ENCODE assay signal across 10 mouse cellular contexts in genomic region chr12:86950161-86950960, GRCm38 (mm10). TPM values are rescaled to one million over a fixed set of nuclear protein-coding genes. Genes with fewer than 3 reads are reported as not detected.
DNase-seq lines count a peak whose midpoint lies in the region; ATAC-seq and TF ChIP-seq lines count a peak whose summit lies in the region.
"Had no signal": no experiment of that assay in that cellular context is flagged by ENCODE, and none has a peak within 500 bp of the region (broad histone marks: within the 10 kb centered on the region; RNA-seq: fewer than 3 reads in every experiment).

No protein-coding gene starts in this region.

- H3K27ac ChIP-seq in intestine, embryonic 14.5 days (ENCODE audit: low read depth) = no peak overlapping the region
- no peak overlapping the region for H3K27ac ChIP-seq in intestine, embryonic 15.5 days
- peak overlapping the region; percentile 87 for H3K27ac ChIP-seq in MEL (ENCODE audit: control insufficient read depth, low read depth, low read length)
- H3K27ac ChIP-seq in forebrain, embryonic 16.5 days (ENCODE audit: low read length) = peak overlapping the region; percentile 66

- H3K9me3 ChIP-seq in intestine, embryonic 14.5 days (ENCODE audit: control insufficient read depth, low read length) = peaks cover 2% of the 10 kb centered on the region; the same call in 1 of the 2 replicates
- H3K9me3 ChIP-seq in intestine, embryonic 15.5 days = no peaks in the 10 kb centered on the region
- no peaks in the 10 kb centered on the region for H3K9me3 ChIP-seq in MEL (replicated peaks; ENCODE audit: insufficient read depth, low read length)
- no peaks in the 10 kb centered on the region for H3K9me3 ChIP-seq in forebrain, embryonic 16.5 days (ENCODE audit: control insufficient read depth, low read length)

- ATAC-seq in intestine, embryonic 14.5 days (replicated peaks; ENCODE audit: low FRiP score, low TSS enrichment, low read depth) = no peak
- ATAC-seq in intestine, embryonic 15.5 days = no peak
- ATAC-seq in forebrain, embryonic 16.5 days = no peak
- ATAC-seq in megakaryocyte progenitor cell, adult 5-6 weeks (replicated peaks; ENCODE audit: poor library complexity) = peak; percentile 41

- no peaks in the 10 kb centered on the region for H3K27me3 ChIP-seq in intestine, embryonic 14.5 days (replicated peaks; ENCODE audit: control insufficient read depth, insufficient read depth, low read length)
- no peaks in the 10 kb centered on the region for H3K27me3 ChIP-seq in intestine, embryonic 15.5 days (replicated peaks)
- no peaks in the 10 kb centered on the region for H3K27me3 ChIP-seq in MEL (ENCODE audit: control insufficient read depth in 1 of 2, insufficient read depth in 2 of 2, low read length in 2 of 2)
- H3K27me3 ChIP-seq in forebrain, embryonic 16.5 days (replicated peaks; ENCODE audit: control insufficient read depth, insufficient read depth, low read length) = no peaks in the 10 kb centered on the region

- TF ChIP-seq RAD21 in MEL (IDR thresholded peaks at IDR 0.05; ENCODE audit: low read depth, low read length) = no peak

- H3K36me3 ChIP-seq in intestine, embryonic 14.5 days (ENCODE audit: control insufficient read depth, insufficient read depth, low read length) = peaks cover 15% of the 10 kb centered on the region
- H3K36me3 ChIP-seq in intestine, embryonic 15.5 days = peaks cover 4% of the 10 kb centered on the region; the same call in 1 of the 2 replicates
- peaks cover 17 to 30% of the 10 kb centered on the region in 2 experiments for H3K36me3 ChIP-seq in MEL (ENCODE audit: control insufficient read depth in 1 of 2, insufficient read depth in 2 of 2, low read length in 2 of 2)
- peaks cover 9% of the 10 kb centered on the region for H3K36me3 ChIP-seq in forebrain, embryonic 16.5 days (ENCODE audit: control insufficient read depth, insufficient read depth)

- H3K9ac ChIP-seq in intestine, embryonic 14.5 days (ENCODE audit: low read length) = no peak overlapping the region
- H3K9ac ChIP-seq in intestine, embryonic 15.5 days = no peak overlapping the region
- H3K9ac ChIP-seq in MEL (ENCODE audit: control insufficient read depth, low read depth, low read length, poor library complexity, severe bottlenecking) = peak overlapping the region; percentile 50
- peak overlapping the region; percentile 39 for H3K9ac ChIP-seq in forebrain, embryonic 16.5 days (replicated peaks; ENCODE audit: low read depth, low read length)

- DNase-seq in intestine, embryonic 14.5 days (ENCODE audit: low spot score) = no peak
- DNase-seq in MEL (ENCODE audit: low read depth, low spot score) = peak; percentile 86
- no peak for DNase-seq in adrenal gland, adult 18-20 months (ENCODE audit: low spot score in 2 of 2)
- no peak for DNase-seq in kidney, adult 8-10 months
- DNase-seq in right cerebral cortex, postnatal 10 days (ENCODE audit: low spot score in 2 of 2) = no peak

- 62% methylated on average over 16 of the region's 16 CpGs for WGBS in intestine, embryonic 14.5 days
- 63% methylated on average over 16 of the region's 16 CpGs for WGBS in intestine, embryonic 15.5 days
- 61% methylated on average over 16 of the region's 16 CpGs for WGBS in forebrain, embryonic 16.5 days

- 0 out of 2 replicates have a peak overlapping the region, but pooled peaks have one; percentile 18 for H3K4me2 ChIP-seq in intestine, embryonic 14.5 days (ENCODE audit: low read length)
- no peak overlapping the region for H3K4me2 ChIP-seq in intestine, embryonic 15.5 days (replicated peaks)
- H3K4me2 ChIP-seq in forebrain, embryonic 16.5 days (ENCODE audit: low read length) = peak overlapping the region; percentile 43

- peaks cover 27% of the 10 kb centered on the region for H3K4me1 ChIP-seq in intestine, embryonic 14.5 days (replicated peaks; ENCODE audit: control insufficient read depth, insufficient read depth, low read length)
- peaks cover 21% of the 10 kb centered on the region for H3K4me1 ChIP-seq in intestine, embryonic 15.5 days (replicated peaks)
- H3K4me1 ChIP-seq in MEL (ENCODE audit: control insufficient read depth in 1 of 2, insufficient read depth in 2 of 2, low read length in 2 of 2) = peaks cover 15 to 20% of the 10 kb centered on the region in 2 experiments
- peaks cover 43% of the 10 kb centered on the region for H3K4me1 ChIP-seq in forebrain, embryonic 16.5 days (replicated peaks; ENCODE audit: control insufficient read depth, insufficient read depth, low read length)

- TF ChIP-seq POLR2A in MEL (IDR thresholded peaks at IDR 0.05; ENCODE audit: control insufficient read depth in 1 of 2, insufficient read depth in 1 of 2, low read depth in 1 of 2, low read length in 2 of 2, poor library complexity in 1 of 2) = no peak

- no peak for TF ChIP-seq CTCF in MEL (IDR thresholded peaks at IDR 0.05 in 2 of 3, conservative IDR thresholded peaks at IDR 0.05 in 1 of 3; ENCODE audit: control insufficient read depth in 1 of 3, insufficient read depth in 1 of 3, low read depth in 2 of 3, low read length in 3 of 3, poor library complexity in 1 of 3, severe bottlenecking in 1 of 3)

- no peak overlapping the region for H3K4me3 ChIP-seq in intestine, embryonic 14.5 days (ENCODE audit: low read depth, low read length)
- H3K4me3 ChIP-seq in intestine, embryonic 15.5 days (replicated peaks) = no peak overlapping the region
- peak overlapping the region; percentile 30 to 45 for H3K4me3 ChIP-seq in MEL (ENCODE audit: control insufficient read depth in 1 of 2, insufficient read depth in 1 of 2, low read depth in 2 of 2, low read length in 2 of 2)
- peak overlapping the region; percentile 8; the same call in 1 of the 2 replicates for H3K4me3 ChIP-seq in forebrain, embryonic 16.5 days (replicated peaks; ENCODE audit: low read length)
- H3K4me3 ChIP-seq: myocyte had no signal

- H3K79me2 ChIP-seq in MEL (ENCODE audit: control insufficient read depth, insufficient read depth, low read length, poor library complexity) = peaks cover 39% of the 10 kb centered on the region

- peak in 1 of 2 experiments; percentile 76; a peak in 2 of 4 replicates for TF ChIP-seq EP300 in MEL (IDR thresholded peaks at IDR 0.05; ENCODE audit: low read depth in 1 of 2, low read length in 2 of 2)

TF ChIP-seq in MEL, 35 proteins besides CTCF, POLR2A, EP300 and RAD21 (continues in another document):
- TF ChIP-seq UBTF (IDR thresholded peaks at IDR 0.05; ENCODE audit: borderline replicate concordance, insufficient read depth, low read depth, low read length) = no peak
- TF ChIP-seq RCOR1 (IDR thresholded peaks at IDR 0.05; ENCODE audit: low read depth, low read length) = peak; percentile 30; the same call in 1 of the 2 replicates
- TF ChIP-seq USF2 (IDR thresholded peaks at IDR 0.05; ENCODE audit: borderline replicate concordance in 1 of 2, insufficient read depth in 1 of 2, low read depth in 1 of 2, low read length in 2 of 2) = 0 out of 4 replicates have a peak, but pooled peaks of 1 of the 2 experiments have one; percentile 45
- peak; percentile 95 for TF ChIP-seq MAX (IDR thresholded peaks at IDR 0.05; ENCODE audit: low read length)
- TF ChIP-seq MAFK (IDR thresholded peaks at IDR 0.05; ENCODE audit: borderline replicate concordance, low read depth, low read length) = no peak
- TF ChIP-seq POLR2AphosphoS2 (IDR thresholded peaks at IDR 0.05; ENCODE audit: low read length) = no peak
- peak; percentile 88 for TF ChIP-seq USF1 (IDR thresholded peaks at IDR 0.05; ENCODE audit: low read depth, low read length)
- TF ChIP-seq KAT2A (conservative IDR thresholded peaks at IDR 0.05; ENCODE audit: low read depth, low read length) = no peak
- TF ChIP-seq ZNF384 (IDR thresholded peaks at IDR 0.05; ENCODE audit: low read depth, low read length) = no peak
- TF ChIP-seq MEF2A (IDR thresholded peaks at IDR 0.05; ENCODE audit: extremely low read depth, insufficient replicate concordance, low read depth, low read length, poor library complexity, severe bottlenecking) = no peak
- TF ChIP-seq ETS1 (IDR thresholded peaks at IDR 0.05; ENCODE audit: low read depth, low read length) = peak; percentile 98
- TF ChIP-seq E2F4 (IDR thresholded peaks at IDR 0.05; ENCODE audit: borderline replicate concordance, low read depth, low read length) = no peak
- peak; percentile 83; the same call in 1 of the 2 replicates for TF ChIP-seq MYC (IDR thresholded peaks at IDR 0.05; ENCODE audit: low read depth, low read length)
- TF ChIP-seq ZC3H11A (IDR thresholded peaks at IDR 0.05; ENCODE audit: low read depth, low read length) = no peak
- no peak for TF ChIP-seq TAL1 (IDR thresholded peaks at IDR 0.05; ENCODE audit: low read length)
- TF ChIP-seq BHLHE40 (IDR thresholded peaks at IDR 0.05; ENCODE audit: borderline replicate concordance, low read depth, low read length) = peak; percentile 94
- no peak; the same call in 1 of the 2 replicates for TF ChIP-seq MAZ (IDR thresholded peaks at IDR 0.05; ENCODE audit: low read depth, low read length)
- TF ChIP-seq JUND (IDR thresholded peaks at IDR 0.05; ENCODE audit: low read depth, low read length) = no peak
- TF ChIP-seq ZMIZ1 (IDR thresholded peaks at IDR 0.05; ENCODE audit: low read depth, low read length) = no peak
- TF ChIP-seq MYB (IDR thresholded peaks at IDR 0.05; ENCODE audit: low read depth, low read length) = no peak

RNA-seq across cellular contexts. Expression of gene Cipc, which starts 3.5 kb away (rescaled TPM):
- polyA plus RNA-seq in intestine, embryonic 14.5 days (2014; fragmentation: Nextera tagmentation; extraction: Ambion mirVana) = 16.3 and 16.9 TPM in 2 replicates
- polyA plus RNA-seq in intestine, embryonic 15.5 days (2015; fragmentation: Nextera tagmentation; extraction: Ambion mirVana) = 10.6 TPM in 2 replicates
- 22.5 and 24.8 TPM in 2 replicates for total RNA-seq in MEL (2012; rRNA removed)
- 10 to 100 TPM; 27.5 to 98.1 TPM for polyA plus RNA-seq in MEL (2012; ENCODE audit: insufficient read depth in 1 of 2, insufficient read length in 2 of 2, low read depth in 1 of 2, low replicate concordance in 2 of 2, missing spikeins in 1 of 2)
- 61.5 and 62.7 TPM in 2 replicates for polyA plus RNA-seq in forebrain, embryonic 16.5 days (2015; fragmentation: Nextera tagmentation; extraction: Ambion mirVana)
- 16.7 and 22.0 TPM in 2 replicates for total RNA-seq in megakaryocyte progenitor cell, adult 5-6 weeks (2015)
- 17.6 and 23.7 TPM in 2 replicates for total RNA-seq in megakaryocyte progenitor cell, adult 5-6 weeks (2017)
- total RNA-seq in adrenal gland, adult 18-20 months (2021) = 10 to 100 TPM; 21.8 to 28.5 TPM

RNA-seq across cellular contexts. Expression of gene Zdhhc22, which starts 39.9 kb away (rescaled TPM):
- polyA plus RNA-seq in intestine, embryonic 14.5 days (2014; fragmentation: Nextera tagmentation; extraction: Ambion mirVana) = 0.15 and 0.56 TPM in 2 replicates
- polyA plus RNA-seq in intestine, embryonic 15.5 days (2015; fragmentation: Nextera tagmentation; extraction: Ambion mirVana) = 0.06 and 0.34 TPM in 2 replicates
- total RNA-seq in MEL (2012; rRNA removed) = not detected in 2 replicates
- polyA plus RNA-seq in MEL (2012; ENCODE audit: insufficient read depth in 1 of 2, insufficient read length in 2 of 2, low read depth in 1 of 2, low replicate concordance in 2 of 2, missing spikeins in 1 of 2) = under 1 TPM in 1 of 2 experiments, not detected in 1; 0.10 TPM
- 5.2 and 9.4 TPM in 2 replicates for polyA plus RNA-seq in forebrain, embryonic 16.5 days (2015; fragmentation: Nextera tagmentation; extraction: Ambion mirVana)
- total RNA-seq in megakaryocyte progenitor cell, adult 5-6 weeks (2015) = not detected in 2 replicates
- total RNA-seq in megakaryocyte progenitor cell, adult 5-6 weeks (2017) = not detected in 2 replicates
- total RNA-seq in adrenal gland, adult 18-20 months (2021) = 1 to 10 TPM; 1.0 to 2.2 TPM
- polyA plus RNA-seq: gonadal fat pad, adult 2 months had no signal

Comparison
In these comparisons a context has a peak if more than half of its experiments do, and no peak if none do; other contexts are left out.
1. H3K27ac ChIP-seq: peak in MEL (single experiment) and forebrain, embryonic 16.5 days (single experiment); none in intestine, embryonic 14.5 days (single experiment) and intestine, embryonic 15.5 days (single experiment).
2. H3K4me3 ChIP-seq: peak in MEL (2 of 2) and forebrain, embryonic 16.5 days (single experiment); none in intestine, embryonic 14.5 days (single experiment) and intestine, embryonic 15.5 days (single experiment).
3. H3K9ac ChIP-seq: peak in MEL (single experiment) and forebrain, embryonic 16.5 days (single experiment); none in intestine, embryonic 14.5 days (single experiment) and intestine, embryonic 15.5 days (single experiment).